Mouse (Mus musculus): ENCODE data around the gene Adgrg6. TPM values are rescaled to one million over a fixed set of nuclear protein-coding genes. Genes with fewer than 3 reads are reported as not detected.

Adgrg6 gene
- polyA plus RNA-seq, 1 experiment, result 1.1 TPM

DNA sequence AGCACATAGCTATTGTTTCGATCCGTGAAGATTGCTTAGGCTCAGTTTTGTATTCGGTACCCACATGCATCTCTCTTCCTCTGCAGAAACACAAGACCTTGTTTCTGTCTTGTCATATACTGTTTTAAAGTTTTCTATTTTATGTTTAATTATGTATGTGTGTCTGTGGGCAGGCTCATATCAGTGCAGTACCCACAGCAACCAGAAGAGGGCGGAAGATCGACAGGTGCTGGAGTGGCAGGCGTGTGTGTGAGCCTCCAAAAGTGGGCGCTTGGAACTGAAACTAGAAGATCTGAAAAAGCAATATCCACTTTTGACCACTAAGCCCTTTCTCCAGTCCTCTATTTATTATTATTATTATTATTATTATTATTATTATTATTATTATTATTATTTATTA, 95.4 kb downstream of the Adgrg6 start:
- H3K27ac ChIP-seq (ENCODE audit: control insufficient read depth, insufficient read depth, low read length), result no peak overlapping the region
- H3K4me1 ChIP-seq (replicated peaks; ENCODE audit: control insufficient read depth, insufficient read depth, low read length), result no peaks in the 10 kb centered on the region
- TF ChIP-seq POLR2A (IDR thresholded peaks at IDR 0.05; ENCODE audit: control insufficient read depth, extremely low read depth, insufficient read depth, low read length, poor library complexity) (no peak), CTCF (IDR thresholded peaks at IDR 0.05; ENCODE audit: borderline replicate concordance, control insufficient read depth, extremely low read depth, insufficient read depth, low read length, poor library complexity) (peak; percentile 63; the same call in 1 of the 2 replicates)
- no peaks in the 10 kb centered on the region for H3K27me3 ChIP-seq (ENCODE audit: control insufficient read depth, insufficient read depth, low read length)
- peak; percentile 39 for DNase-seq
- H3K36me3 ChIP-seq (ENCODE audit: control insufficient read depth, insufficient read depth, low read length), result no peaks in the 10 kb centered on the region
- WGBS, result 88% methylated on average over 7 of the region's 7 CpGs
- no peak overlapping the region for H3K4me3 ChIP-seq (ENCODE audit: control insufficient read depth, insufficient read depth, low read length)

DNA sequence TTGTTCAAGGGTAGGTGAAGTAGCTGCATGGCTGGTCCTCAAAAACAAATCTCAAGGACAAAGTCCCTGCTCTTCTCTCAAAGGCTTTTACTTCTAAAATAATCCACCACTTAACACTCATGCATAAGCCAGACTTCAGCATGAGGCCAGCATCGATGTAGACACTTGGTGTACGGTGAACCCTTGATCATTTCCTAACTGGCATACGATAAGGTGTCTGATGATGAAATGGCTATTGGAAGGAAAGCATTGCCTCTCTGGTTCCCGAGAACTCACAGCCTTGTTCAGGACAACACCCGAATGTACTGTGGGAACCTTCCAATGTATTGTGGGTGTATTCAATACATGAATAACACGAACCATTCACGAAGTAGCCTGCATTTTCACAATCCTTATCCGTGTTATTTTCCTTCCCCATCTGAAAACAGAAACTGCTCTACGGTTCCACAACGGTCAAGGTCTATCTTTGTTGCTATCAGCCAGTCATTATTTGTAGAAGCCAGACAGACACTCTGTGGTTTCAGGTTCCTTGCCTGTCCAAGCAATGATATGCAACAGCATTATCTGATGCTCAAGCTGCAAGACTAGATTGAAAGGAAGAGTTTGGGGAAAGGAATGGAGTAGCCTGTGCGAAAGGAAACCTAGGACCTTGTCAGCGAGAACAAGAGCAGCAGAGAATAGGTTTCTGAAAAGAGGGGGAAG, 99.7 kb downstream of the Adgrg6 start:
- H3K36me3 ChIP-seq (ENCODE audit: control insufficient read depth, insufficient read depth, low read length), result no peaks in the 10 kb centered on the region
- 61% methylated on average over 12 of the region's 12 CpGs for WGBS
- H3K27ac ChIP-seq (ENCODE audit: control insufficient read depth, insufficient read depth, low read length), result no peak overlapping the region
- no peak for DNase-seq
- no peaks in the 10 kb centered on the region for H3K27me3 ChIP-seq (ENCODE audit: control insufficient read depth, insufficient read depth, low read length)
- no peaks in the 10 kb centered on the region for H3K4me1 ChIP-seq (replicated peaks; ENCODE audit: control insufficient read depth, insufficient read depth, low read length)
- no peak overlapping the region for H3K4me3 ChIP-seq (ENCODE audit: control insufficient read depth, insufficient read depth, low read length)
- TF ChIP-seq CTCF (IDR thresholded peaks at IDR 0.05; ENCODE audit: borderline replicate concordance, control insufficient read depth, extremely low read depth, insufficient read depth, low read length, poor library complexity) (no peak), POLR2A (IDR thresholded peaks at IDR 0.05; ENCODE audit: control insufficient read depth, extremely low read depth, insufficient read depth, low read length, poor library complexity) (no peak)

DNA sequence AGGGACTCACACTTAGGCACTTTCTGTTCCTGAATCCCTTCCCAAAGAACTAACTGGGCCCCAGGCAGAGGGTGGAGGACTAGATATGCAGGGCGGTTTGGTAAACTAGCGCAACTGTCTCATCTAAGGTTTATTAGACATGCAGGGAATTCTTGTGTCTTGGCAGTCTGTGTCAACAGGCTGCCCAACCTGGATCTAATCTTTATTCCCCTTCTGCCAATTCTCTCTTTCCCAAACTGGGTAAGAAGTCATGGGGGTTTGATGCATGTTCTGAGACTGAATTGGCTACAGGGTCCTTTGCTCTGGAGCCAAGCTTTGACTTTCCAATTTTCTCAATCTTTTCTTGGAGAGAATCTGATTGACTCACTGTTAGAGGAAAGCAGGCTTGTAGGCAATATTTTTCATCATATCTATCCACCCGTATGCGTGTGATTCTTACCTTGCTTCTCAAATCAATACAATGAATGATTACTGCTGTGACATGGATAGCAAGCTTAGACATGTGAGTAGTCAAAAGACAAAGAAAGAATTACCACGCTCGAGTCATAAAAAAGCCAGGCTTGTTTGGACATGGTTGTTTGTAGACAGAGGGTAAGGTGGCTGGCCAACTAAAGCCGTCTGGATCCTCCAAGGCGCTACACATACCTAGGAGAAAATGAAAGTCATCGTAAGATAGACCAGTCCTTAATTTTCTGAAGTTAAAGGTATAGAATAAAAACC, 104.4 kb downstream of the Adgrg6 start:
- Histone ChIP-seq H3K4me3 (ENCODE audit: control insufficient read depth, insufficient read depth, low read length) (no peak overlapping the region), H3K27ac (ENCODE audit: control insufficient read depth, insufficient read depth, low read length) (no peak overlapping the region), H3K27me3 (ENCODE audit: control insufficient read depth, insufficient read depth, low read length) (no peaks in the 10 kb centered on the region), H3K36me3 (ENCODE audit: control insufficient read depth, insufficient read depth, low read length) (no peaks in the 10 kb centered on the region), H3K4me1 (replicated peaks; ENCODE audit: control insufficient read depth, insufficient read depth, low read length) (no peaks in the 10 kb centered on the region)
- WGBS, result 95% methylated on average over 9 of the region's 9 CpGs
- no peak for TF ChIP-seq POLR2A (IDR thresholded peaks at IDR 0.05; ENCODE audit: control insufficient read depth, extremely low read depth, insufficient read depth, low read length, poor library complexity)
- TF ChIP-seq CTCF (IDR thresholded peaks at IDR 0.05; ENCODE audit: borderline replicate concordance, control insufficient read depth, extremely low read depth, insufficient read depth, low read length, poor library complexity), result no peak
- no peak for DNase-seq

DNA sequence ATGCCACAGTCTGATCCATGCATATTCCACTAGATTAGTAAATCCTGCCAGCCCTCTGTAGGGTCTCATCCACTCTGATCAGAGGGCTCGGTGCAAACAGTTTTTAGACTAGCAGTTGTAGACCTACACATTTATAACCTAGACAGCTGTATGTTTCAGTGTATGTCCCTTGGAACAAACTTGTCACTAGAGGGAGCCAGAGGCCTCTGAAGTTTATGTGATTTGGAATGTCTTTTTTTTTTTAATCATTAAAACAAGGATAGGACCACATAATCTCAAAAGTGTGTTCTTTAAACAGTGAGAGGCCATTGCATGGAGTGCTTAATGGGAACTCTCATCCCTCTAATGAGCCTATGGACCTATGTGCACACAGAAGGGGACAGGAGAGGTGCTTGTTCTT, 141.4 kb downstream of the Adgrg6 start:
- Histone ChIP-seq H3K36me3 (ENCODE audit: control insufficient read depth, insufficient read depth, low read length) (no peaks in the 10 kb centered on the region), H3K27ac (ENCODE audit: control insufficient read depth, insufficient read depth, low read length) (no peak overlapping the region), H3K27me3 (ENCODE audit: control insufficient read depth, insufficient read depth, low read length) (no peaks in the 10 kb centered on the region), H3K4me1 (replicated peaks; ENCODE audit: control insufficient read depth, insufficient read depth, low read length) (no peaks in the 10 kb centered on the region), H3K4me3 (ENCODE audit: control insufficient read depth, insufficient read depth, low read length) (no peak overlapping the region)
- 72% methylated on average over 1 of the region's 1 CpGs for WGBS
- DNase-seq, result peak; percentile 9
- TF ChIP-seq POLR2A (IDR thresholded peaks at IDR 0.05; ENCODE audit: control insufficient read depth, extremely low read depth, insufficient read depth, low read length, poor library complexity), result no peak
- no peak for TF ChIP-seq CTCF (IDR thresholded peaks at IDR 0.05; ENCODE audit: borderline replicate concordance, control insufficient read depth, extremely low read depth, insufficient read depth, low read length, poor library complexity)

DNA sequence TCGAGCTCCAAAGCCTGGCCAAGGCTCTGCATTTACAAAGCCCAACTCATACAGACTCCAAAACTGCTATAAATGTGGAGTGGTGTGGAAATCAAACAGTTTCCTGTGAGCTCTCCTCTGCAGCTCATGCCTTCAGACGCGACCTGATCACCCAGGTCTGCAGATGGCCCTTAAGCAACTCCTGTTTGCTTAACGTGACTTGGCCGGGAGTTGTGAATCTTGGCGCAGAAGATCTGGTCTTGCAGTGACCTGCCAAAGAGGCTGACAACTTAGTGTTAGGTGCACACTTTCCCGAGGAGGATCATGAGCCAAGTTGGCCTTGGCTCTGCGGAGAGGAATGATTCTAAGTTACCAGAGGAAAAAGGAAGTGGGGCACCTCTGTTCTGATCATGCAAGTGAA, 143.7 kb downstream of the Adgrg6 start:
- TF ChIP-seq POLR2A (IDR thresholded peaks at IDR 0.05; ENCODE audit: control insufficient read depth, extremely low read depth, insufficient read depth, low read length, poor library complexity) (no peak), CTCF (IDR thresholded peaks at IDR 0.05; ENCODE audit: borderline replicate concordance, control insufficient read depth, extremely low read depth, insufficient read depth, low read length, poor library complexity) (no peak)

DNA sequence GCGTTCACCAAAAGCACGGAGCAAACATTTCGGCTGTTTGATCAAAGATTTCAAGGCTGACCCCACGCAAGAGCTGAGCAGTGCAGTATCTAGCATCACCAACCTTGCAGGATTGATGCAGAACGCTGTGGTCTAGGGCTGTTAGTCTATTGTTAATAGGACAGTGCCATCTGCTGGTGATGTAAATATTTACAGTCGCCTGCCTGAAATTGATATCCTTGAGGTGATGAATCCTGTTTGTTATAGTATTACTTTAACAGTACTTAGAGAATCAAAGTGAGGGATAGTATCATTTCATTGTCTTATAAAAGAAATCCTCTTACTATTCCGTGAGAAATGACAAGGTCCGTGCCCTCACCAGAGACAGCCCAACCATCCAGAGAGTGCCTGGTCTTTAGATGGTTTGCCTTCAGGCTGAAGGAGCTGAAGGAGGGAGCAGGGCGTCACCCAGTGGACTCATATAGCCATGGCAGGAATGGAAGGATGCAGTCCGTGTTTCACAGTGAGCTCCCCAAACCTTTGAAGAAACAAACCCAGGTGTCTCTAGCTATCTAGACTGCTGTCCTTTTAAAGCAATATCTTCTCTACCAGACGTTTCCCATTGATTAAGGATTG, 154.3 kb downstream of the Adgrg6 start:
- H3K27ac ChIP-seq (ENCODE audit: control insufficient read depth, insufficient read depth, low read length), result no peak overlapping the region
- H3K36me3 ChIP-seq (ENCODE audit: control insufficient read depth, insufficient read depth, low read length), result no peaks in the 10 kb centered on the region
- TF ChIP-seq POLR2A (IDR thresholded peaks at IDR 0.05; ENCODE audit: control insufficient read depth, extremely low read depth, insufficient read depth, low read length, poor library complexity) (no peak), CTCF (IDR thresholded peaks at IDR 0.05; ENCODE audit: borderline replicate concordance, control insufficient read depth, extremely low read depth, insufficient read depth, low read length, poor library complexity) (no peak)
- WGBS, result 19% methylated on average over 11 of the region's 11 CpGs
- no peaks in the 10 kb centered on the region for H3K27me3 ChIP-seq (ENCODE audit: control insufficient read depth, insufficient read depth, low read length)
- DNase-seq, result peak; percentile 68
- H3K4me1 ChIP-seq (replicated peaks; ENCODE audit: control insufficient read depth, insufficient read depth, low read length), result no peaks in the 10 kb centered on the region
- H3K4me3 ChIP-seq (ENCODE audit: control insufficient read depth, insufficient read depth, low read length), result no peak overlapping the region

More for the DNA sequence above, 143.7 kb downstream of the Adgrg6 start:
- WGBS, result 69% methylated on average over 8 of the region's 8 CpGs
- Histone ChIP-seq H3K27ac (ENCODE audit: control insufficient read depth, insufficient read depth, low read length) (no peak overlapping the region), H3K4me1 (replicated peaks; ENCODE audit: control insufficient read depth, insufficient read depth, low read length) (no peaks in the 10 kb centered on the region), H3K27me3 (ENCODE audit: control insufficient read depth, insufficient read depth, low read length) (no peaks in the 10 kb centered on the region), H3K4me3 (ENCODE audit: control insufficient read depth, insufficient read depth, low read length) (no peak overlapping the region), H3K36me3 (ENCODE audit: control insufficient read depth, insufficient read depth, low read length) (no peaks in the 10 kb centered on the region)
- no peak for DNase-seq

All from thymus, adult 2 months (tissue).